25 mouse cellular contexts compared by ENCODE assay signal in the genomic region with DNA sequence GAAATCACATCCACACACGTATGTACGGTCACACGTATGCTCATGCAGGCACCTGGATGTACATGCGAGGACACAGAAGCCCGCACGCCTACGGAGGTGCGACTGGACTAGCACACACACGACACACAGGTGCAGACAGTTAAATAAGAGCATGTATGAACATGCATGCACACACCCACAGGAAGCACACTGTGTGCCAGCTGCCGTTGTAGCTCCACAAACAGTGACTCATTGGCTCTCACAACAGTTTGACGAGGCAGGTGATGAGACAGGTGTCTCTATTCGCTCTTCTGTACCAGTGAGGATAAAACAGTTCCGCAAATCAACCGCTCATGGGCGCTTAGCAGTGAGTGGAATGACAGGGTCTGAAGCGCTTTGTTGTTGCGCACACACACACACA. TPM values are rescaled to one million over a fixed set of nuclear protein-coding genes. Genes with fewer than 3 reads are reported as not detected.
DNase-seq lines count a peak whose midpoint lies in the region; ATAC-seq and TF ChIP-seq lines count a peak whose summit lies in the region.
"Had no signal": no experiment of that assay in that cellular context is flagged by ENCODE, and none has a peak within 500 bp of the region (broad histone marks: within the 10 kb centered on the region; RNA-seq: fewer than 3 reads in every experiment).

No protein-coding gene starts in this region.

- no peak for TF ChIP-seq EP300 in stomach, postnatal 0 days (optimal IDR thresholded peaks at IDR 0.05)

- H3K36me3 ChIP-seq in C2C12 (ENCODE audit: control insufficient read depth, insufficient read depth) (no peaks in the 10 kb centered on the region), E14TG2a.4 (ENCODE audit: insufficient read depth, low read length) (no peaks in the 10 kb centered on the region)
- no peaks in the 10 kb centered on the region for H3K36me3 ChIP-seq in stomach, postnatal 0 days (ENCODE audit: control insufficient read depth, insufficient read depth, low read length)
- H3K36me3 ChIP-seq: embryonic facial prominence, embryonic 10.5 days; embryonic facial prominence, embryonic 12.5 days; forebrain, embryonic 15.5 days had no signal

- no peaks in the 10 kb centered on the region for H3K9me3 ChIP-seq in E14TG2a.4 (ENCODE audit: low read length)
- H3K9me3 ChIP-seq in stomach, postnatal 0 days (ENCODE audit: control insufficient read depth, low read length): no peaks in the 10 kb centered on the region
- H3K9me3 ChIP-seq: embryonic facial prominence, embryonic 10.5 days; embryonic facial prominence, embryonic 12.5 days; forebrain, embryonic 13.5 days; forebrain, embryonic 15.5 days had no signal

- peaks cover 54% of the 10 kb centered on the region for H3K4me1 ChIP-seq in E14TG2a.4 (replicated peaks; ENCODE audit: low read depth, low read length)
- H3K4me1 ChIP-seq in stomach, postnatal 0 days (replicated peaks; ENCODE audit: control insufficient read depth, insufficient read depth): no peaks in the 10 kb centered on the region
- H3K4me1 ChIP-seq: forebrain, embryonic 13.5 days had no signal

- no peak for ATAC-seq in stomach, postnatal 0 days (ENCODE audit: low FRiP score, low TSS enrichment)
- no peak for ATAC-seq in cerebellum, adult (ENCODE audit: insufficient number of reproducible peaks, low FRiP score, low TSS enrichment)
- ATAC-seq: CD4-positive, CD25-positive, alpha-beta regulatory T cell, adult 4 months had no signal

- H3K27me3 ChIP-seq in C2C12 (ENCODE audit: control insufficient read depth, insufficient read depth, insufficient read length) (peaks cover 39% of the 10 kb centered on the region), E14TG2a.4 (ENCODE audit: insufficient read depth, low read length) (0 out of 2 replicates have a peak, but pooled peaks cover 4% of the 10 kb centered on the region)
- no peaks in the 10 kb centered on the region for H3K27me3 ChIP-seq in stomach, postnatal 0 days (ENCODE audit: control insufficient read depth, insufficient read depth, low read length)
- H3K27me3 ChIP-seq: forebrain, embryonic 15.5 days had no signal

- peak; percentile 5 for DNase-seq in brain, embryonic 14.5 days (ENCODE audit: low read depth)
- peak; percentile 13 for DNase-seq in stomach, postnatal 0 days (ENCODE audit: low spot score)
- DNase-seq in gastrocnemius, postnatal 14 days: no peak
- DNase-seq in embryo, embryonic 10 days (ENCODE audit: low spot score): no peak
- DNase-seq: adrenal gland, adult 2 months; adrenal gland, postnatal 10 days; adrenal gland, postnatal 25 days; cerebellum, adult 11-12 months; cerebellum, adult 8-10 months; cerebellum, adult 9-11 months; cerebellum, postnatal 36 days had no signal

- 84% methylated on average over 17 of the region's 17 CpGs for WGBS in stomach, postnatal 0 days

- H3K4me3 ChIP-seq in C2C12 (ENCODE audit: insufficient read depth, poor library complexity, severe bottlenecking): no peak overlapping the region
- 0 out of 2 replicates have a peak overlapping the region, but pooled peaks have one; percentile 37 for H3K4me3 ChIP-seq in E14TG2a.4 (replicated peaks; ENCODE audit: low read length)
- no peak overlapping the region for H3K4me3 ChIP-seq in stomach, postnatal 0 days (ENCODE audit: low read depth, low read length)
- H3K4me3 ChIP-seq: embryonic facial prominence, embryonic 10.5 days; embryonic facial prominence, embryonic 12.5 days; forebrain, embryonic 13.5 days; forebrain, embryonic 15.5 days had no signal

- intact Hi-C loops in gastrocnemius, postnatal 14 days (cut with DNase I; ENCODE audit: low total_unique reads): no loop called here

- no peak overlapping the region for H3K27ac ChIP-seq in stomach, postnatal 0 days (replicated peaks)
- H3K27ac ChIP-seq: embryonic facial prominence, embryonic 10.5 days; embryonic facial prominence, embryonic 12.5 days; forebrain, embryonic 13.5 days; forebrain, embryonic 15.5 days had no signal

- H3K79me3 ChIP-seq in C2C12 (ENCODE audit: low read depth): no peaks in the 10 kb centered on the region

- no peak overlapping the region for H3K4me2 ChIP-seq in stomach, postnatal 0 days (replicated peaks; ENCODE audit: low read depth)
- H3K4me2 ChIP-seq: embryonic facial prominence, embryonic 12.5 days; forebrain, embryonic 13.5 days; forebrain, embryonic 15.5 days had no signal

- no peak for TF ChIP-seq CTCF in C2C12 (IDR thresholded peaks at IDR 0.05; ENCODE audit: control insufficient read depth, insufficient read depth, insufficient read length)
- no peak for TF ChIP-seq CTCF in E14TG2a.4 (conservative IDR thresholded peaks at IDR 0.05; ENCODE audit: low read length)
- no peak for TF ChIP-seq CTCF in brain, embryonic 14.5 days (IDR thresholded peaks at IDR 0.05; ENCODE audit: borderline replicate concordance, extremely low read depth, insufficient read depth, insufficient read length)
- no peak for TF ChIP-seq CTCF in stomach, postnatal 0 days (IDR thresholded peaks at IDR 0.05; ENCODE audit: low read depth)

- no peak for TF ChIP-seq POLR2A in brain, embryonic 14.5 days (IDR thresholded peaks at IDR 0.05; ENCODE audit: borderline replicate concordance, extremely low read depth, insufficient read depth, insufficient read length, poor library complexity, severe bottlenecking)

- no peak overlapping the region for H3K9ac ChIP-seq in stomach, postnatal 0 days (ENCODE audit: low read length)
- H3K9ac ChIP-seq: embryonic facial prominence, embryonic 12.5 days; forebrain, embryonic 13.5 days; forebrain, embryonic 15.5 days; forebrain, postnatal 0 days had no signal

- H3K79me2 ChIP-seq in C2C12 (ENCODE audit: control insufficient read depth, insufficient read depth): no peaks in the 10 kb centered on the region

- H3ac ChIP-seq in C2C12 (ENCODE audit: control insufficient read depth, insufficient read length, low read depth): no peak overlapping the region

TF ChIP-seq in C2C12, 6 proteins besides CTCF, POLR2A, EP300 and RAD21:
- TF ChIP-seq MAX (IDR thresholded peaks at IDR 0.05) (no peak), MYOD1 (IDR thresholded peaks at IDR 0.05; ENCODE audit: control insufficient read depth, insufficient read length, low read depth) (peak; percentile 10)

RNA-seq across cellular contexts. Expression of a gene that starts 1.5 kb away (rescaled TPM):
- 0.32 TPM for polyA plus RNA-seq in C2C12 (2012; fragmentation: generic; extraction: Trizol)
- polyA plus RNA-seq in brain, embryonic 14.5 days (2012; rRNA removed): 0.13 TPM in 1 of 2 replicates, not detected in the other
- 0.23 and 0.40 TPM in 2 replicates for polyA plus RNA-seq in stomach, postnatal 0 days (2015; fragmentation: Nextera tagmentation; extraction: Ambion mirVana)
- total RNA-seq in gastrocnemius, postnatal 14 days (2021): not detected
- total RNA-seq: adrenal gland, adult 2 months; adrenal gland, postnatal 10 days; adrenal gland, postnatal 25 days; CH12.LX; common myeloid progenitor, adult 5-6 weeks; MEL had no signal
- polyA plus RNA-seq: adrenal gland, adult 2 months; CD4-positive, CD25-positive, alpha-beta regulatory T cell, adult 4 months; embryonic facial prominence, embryonic 10.5 days; embryonic facial prominence, embryonic 12.5 days; forebrain, embryonic 11.5 days; forebrain, embryonic 13.5 days; forebrain, embryonic 15.5 days had no signal

RNA-seq across cellular contexts. Expression of a gene that starts 16.0 kb away (rescaled TPM):
- polyA plus RNA-seq in C2C12 (2012; fragmentation: generic; extraction: Trizol): not detected
- polyA plus RNA-seq in brain, embryonic 14.5 days (2012; rRNA removed): 0.05 TPM in 1 of 2 replicates, not detected in the other
- polyA plus RNA-seq in stomach, postnatal 0 days (2015; fragmentation: Nextera tagmentation; extraction: Ambion mirVana): 24.2 and 27.7 TPM in 2 replicates
- not detected for total RNA-seq in gastrocnemius, postnatal 14 days (2021)
- total RNA-seq: adrenal gland, postnatal 25 days; CH12.LX; forebrain, postnatal 0 days had no signal
- polyA plus RNA-seq: CD4-positive, CD25-positive, alpha-beta regulatory T cell, adult 4 months; embryonic facial prominence, embryonic 10.5 days; embryonic facial prominence, embryonic 12.5 days; embryonic facial prominence, embryonic 14.5 days; forebrain, embryonic 11.5 days; forebrain, embryonic 13.5 days; forebrain, embryonic 15.5 days; forebrain, postnatal 0 days had no signal

RNA-seq across cellular contexts. Expression of a gene that starts 18.2 kb away (rescaled TPM):
- 9.0 TPM for polyA plus RNA-seq in C2C12 (2012; fragmentation: generic; extraction: Trizol)
- polyA plus RNA-seq in brain, embryonic 14.5 days (2012; rRNA removed): 5.3 and 9.8 TPM in 2 replicates
- 11.2 TPM in 2 replicates for polyA plus RNA-seq in stomach, postnatal 0 days (2015; fragmentation: Nextera tagmentation; extraction: Ambion mirVana)
- total RNA-seq in gastrocnemius, postnatal 14 days (2021): 10 to 100 TPM; 46.2 to 63.3 TPM

RNA-seq across cellular contexts. Expression of a gene that starts 52.4 kb away (rescaled TPM):
- polyA plus RNA-seq in C2C12 (2012; fragmentation: generic; extraction: Trizol): 0.19 TPM
- polyA plus RNA-seq in brain, embryonic 14.5 days (2012; rRNA removed): 142 and 170 TPM in 2 replicates
- 1.9 and 2.7 TPM in 2 replicates for polyA plus RNA-seq in stomach, postnatal 0 days (2015; fragmentation: Nextera tagmentation; extraction: Ambion mirVana)
- under 1 TPM in 1 of 2 experiments, not detected in 1; 0.23 TPM for total RNA-seq in gastrocnemius, postnatal 14 days (2021)
- total RNA-seq: CH12.LX, MEL had no signal
- polyA plus RNA-seq: CD4-positive, CD25-positive, alpha-beta regulatory T cell, adult 4 months had no signal

Comparison
In these comparisons a context has a peak if more than half of its experiments do, and no peak if none do; other contexts are left out.
1. DNase-seq: peak in brain, embryonic 14.5 days (single experiment) and stomach, postnatal 0 days (single experiment); none in gastrocnemius, postnatal 14 days (single experiment) and embryo, embryonic 10 days (single experiment).
2. RNA of a gene that starts 16.0 kb away (polyA plus RNA-seq): 24.2 to 27.7 TPM in stomach, postnatal 0 days; 0.05 TPM in brain, embryonic 14.5 days and not detected in C2C12 (single experiment); every median in the first group is over 10 times any median in the second.